Mouse (Mus musculus) lung, postnatal 0 days (tissue): Measurements from ENCODE around the gene Fam118b. TPM values are rescaled to one million over a fixed set of nuclear protein-coding genes. Genes with fewer than 3 reads are reported as not detected.

ENCODE experiments used
- ATAC-seq: fragments of 200-750 bp; cut with Nextera tagmentation; 2 replicates; pipeline ENCODE4 v1.8.0; 2017; ENCODE audit warnings: moderate library complexity
- DNase-seq: peaks from one replicate; pipeline ENCODE4 v3.0.0-alpha.2; 2016; ENCODE audit warnings: low spot score
- H3K27ac ChIP-seq: fragments of 300-500 bp; sonication (generic); 2 replicates; pipeline ENCODE4 v1.5.1; 2014; ENCODE audit warnings: antibody characterized with exemption, mild to moderate bottlenecking, low read length, mixed read lengths
- H3K27me3 ChIP-seq: fragments of 300-500 bp; sonication (generic); replicated peaks from 2 replicates; pipeline ENCODE4 v1.6.1; 2014; ENCODE audit warnings: low read length, mixed read lengths; ENCODE audit not compliant: insufficient read depth
- H3K36me3 ChIP-seq: fragments of 300-500 bp; sonication (generic); 2 replicates; pipeline ENCODE4 v1.6.1; 2014; ENCODE audit warnings: low read length, mixed read lengths; ENCODE audit not compliant: insufficient read depth
- H3K4me1 ChIP-seq: fragments of 300-500 bp; sonication (generic); 2 replicates; pipeline ENCODE4 v1.6.1; 2014; ENCODE audit warnings: antibody characterized with exemption, low read depth, low read length, mixed read lengths; ENCODE audit not compliant: insufficient read depth
- H3K4me2 ChIP-seq: fragments of 300-500 bp; sonication (generic); replicated peaks from 2 replicates; pipeline ENCODE4 v1.6.1; 2014; ENCODE audit warnings: low read depth, mild to moderate bottlenecking, low read length, moderate library complexity, mixed read lengths
- H3K4me3 ChIP-seq: fragments of 300-500 bp; sonication (generic); 2 replicates; pipeline ENCODE4 v1.5.1; 2014; ENCODE audit warnings: low read depth, low read length
- H3K9ac ChIP-seq: fragments of 300-500 bp; sonication (generic); replicated peaks from 2 replicates; pipeline ENCODE4 v1.6.1; 2014; ENCODE audit warnings: low read depth, mild to moderate bottlenecking
- H3K9me3 ChIP-seq: fragments of 300-500 bp; sonication (generic); 2 replicates; pipeline ENCODE4 v1.6.1; 2016; ENCODE audit warnings: low read length, mixed read lengths
- CTCF ChIP-seq: IDR thresholded peaks from 2 replicates; pipeline ENCODE4 v1.5.1; 2016; ENCODE audit warnings: antibody characterized with exemption, mild to moderate bottlenecking
- EP300 ChIP-seq: IDR thresholded peaks from 2 replicates; pipeline ENCODE4 v1.6.1; 2016; ENCODE audit warnings: antibody characterized with exemption, mild to moderate bottlenecking, control low read depth
- WGBS: fragments of 180-500 bp; shearing (Covaris S2); extraction: QIAGEN DNeasy Blood & Tissue Kit; methylation state at CpG from one replicate; pipeline ENCODE4 v1.1.7; 2014; 5-methylcytosine and 5-hydroxymethylcytosine counted together
- polyA plus RNA-seq: library from polyadenylated mRNA; unstranded; fragments of >200 nt; fragmentation: Nextera tagmentation; extraction: Ambion mirVana; gene quantifications from 2 replicates; pipeline ENCODE4 v1.2.1, GENCODE M21; 2015

Fam118b gene
- polyA plus RNA-seq, 1 experiment from 2014 or later: 25.8 TPM

GRCm38 (mm10) chr9:35249476-35249875, 18.1 kb downstream of the Fam118b start:
- Histone ChIP-seq H3K9ac (no peak overlapping the region), H3K4me2 (no peak overlapping the region), H3K27ac (no peak overlapping the region), H3K4me3 (no peak overlapping the region), H3K27me3 (no peaks in the 10 kb centered on the region), H3K36me3 (no peaks in the 10 kb centered on the region), H3K9me3 (no peaks in the 10 kb centered on the region), H3K4me1 (no peaks in the 10 kb centered on the region)
- ATAC-seq (no peak), DNase-seq (no peak)
- TF ChIP-seq EP300: no peak
- TF ChIP-seq CTCF: no peak

- Histone ChIP-seq H3K36me3 (no peaks in the 10 kb centered on the region), H3K9me3 (no peaks in the 10 kb centered on the region), H3K27me3 (no peaks in the 10 kb centered on the region), H3K4me2 (no peak overlapping the region), H3K9ac (no peak overlapping the region), H3K27ac (no peak overlapping the region), H3K4me1 (no peaks in the 10 kb centered on the region), H3K4me3 (no peak overlapping the region)
- TF ChIP-seq EP300 (no peak), CTCF (no peak)
- DNase-seq (no peak), ATAC-seq (no peak)
- WGBS: 97% methylated on average over 2 of the region's 2 CpGs
These were observed 20.2 kb downstream of the Fam118b start for GRCm38 (mm10) chr9:35247405-35247804.

- Histone ChIP-seq H3K9ac (no peak overlapping the region), H3K4me3 (no peak overlapping the region), H3K4me1 (no peaks in the 10 kb centered on the region), H3K36me3 (no peaks in the 10 kb centered on the region), H3K4me2 (no peak overlapping the region), H3K27ac (no peak overlapping the region), H3K27me3 (no peaks in the 10 kb centered on the region), H3K9me3 (no peaks in the 10 kb centered on the region)
- peak; percentile 38 for TF ChIP-seq CTCF
- no peak for TF ChIP-seq EP300
- DNase-seq: peak; percentile 13
- no peak for ATAC-seq
- 57% methylated on average over 1 of the region's 1 CpGs for WGBS
These were observed 27.9 kb downstream of the Fam118b start for GRCm38 (mm10) chr9:35239734-35240133.

- H3K36me3 ChIP-seq: no peaks in the 10 kb centered on the region
- H3K27ac ChIP-seq: peak overlapping the region; percentile 39; the same call in 1 of the 2 replicates
- no peak overlapping the region for H3K4me2 ChIP-seq
- ATAC-seq (peak; percentile 90), DNase-seq (peak; percentile 59)
- no peak overlapping the region for H3K9ac ChIP-seq
- no peaks in the 10 kb centered on the region for H3K27me3 ChIP-seq
- H3K4me1 ChIP-seq: no peaks in the 10 kb centered on the region
- no peaks in the 10 kb centered on the region for H3K9me3 ChIP-seq
- TF ChIP-seq CTCF (no peak), EP300 (peak; percentile 59)
- 37% methylated on average over 6 of the region's 6 CpGs for WGBS
- no peak overlapping the region for H3K4me3 ChIP-seq
These were observed 28.6 kb downstream of the Fam118b start for GRCm38 (mm10) chr9:35238915-35239571.

GRCm38 (mm10) chr9:35238371-35238770, 29.2 kb downstream of the Fam118b start:
- DNase-seq: no peak
- Histone ChIP-seq H3K9ac (no peak overlapping the region), H3K4me3 (no peak overlapping the region), H3K27ac (0 out of 2 replicates have a peak overlapping the region, but pooled peaks have one; percentile 39), H3K4me1 (no peaks in the 10 kb centered on the region), H3K27me3 (no peaks in the 10 kb centered on the region), H3K36me3 (no peaks in the 10 kb centered on the region), H3K4me2 (no peak overlapping the region), H3K9me3 (no peaks in the 10 kb centered on the region)
- TF ChIP-seq CTCF (no peak), EP300 (no peak)
- 93% methylated on average over 1 of the region's 1 CpGs for WGBS
- no peak for ATAC-seq

GRCm38 (mm10) chr9:35235996-35236395, 31.6 kb downstream of the Fam118b start:
- H3K36me3 ChIP-seq: no peaks in the 10 kb centered on the region
- no peaks in the 10 kb centered on the region for H3K9me3 ChIP-seq
- 54% methylated on average over 3 of the region's 3 CpGs for WGBS
- no peak overlapping the region for H3K4me3 ChIP-seq
- ATAC-seq: no peak
- no peak overlapping the region for H3K9ac ChIP-seq
- no peaks in the 10 kb centered on the region for H3K4me1 ChIP-seq
- H3K4me2 ChIP-seq: no peak overlapping the region
- H3K27me3 ChIP-seq: no peaks in the 10 kb centered on the region
- H3K27ac ChIP-seq: no peak overlapping the region
- no peak for DNase-seq
- TF ChIP-seq EP300 (no peak), CTCF (no peak)

- H3K36me3 ChIP-seq: no peaks in the 10 kb centered on the region
These were observed 38.9 kb downstream of the Fam118b start for GRCm38 (mm10) chr9:35228671-35229070.

More at GRCm38 (mm10) chr9:35228671-35229070, 38.9 kb downstream of the Fam118b start:
- ATAC-seq (no peak), DNase-seq (no peak)
- 80% methylated on average over 3 of the region's 3 CpGs for WGBS
- Histone ChIP-seq H3K4me1 (no peaks in the 10 kb centered on the region), H3K9me3 (no peaks in the 10 kb centered on the region), H3K4me3 (no peak overlapping the region), H3K27ac (no peak overlapping the region), H3K27me3 (no peaks in the 10 kb centered on the region), H3K4me2 (no peak overlapping the region), H3K9ac (no peak overlapping the region)
- TF ChIP-seq EP300 (no peak), CTCF (no peak)
